Mouse (Mus musculus) limb, embryonic 15.5 days (tissue): ENCODE data around the gene Pbrm1. TPM values are rescaled to one million over a fixed set of nuclear protein-coding genes. Genes with fewer than 3 reads are reported as not detected.

Experiments used
- ATAC-seq: fragments of 200-750 bp; cut with Nextera tagmentation; 2 replicates; pipeline ENCODE4 v1.8.0; 2017; ENCODE audit warnings: low read depth, moderate TSS enrichment; ENCODE audit not compliant: insufficient number of reproducible peaks, low FRiP score, low TSS enrichment
- H3K27ac ChIP-seq: fragments of 300-500 bp; sonication (generic); 2 replicates; pipeline ENCODE4 v1.5.1; 2015; ENCODE audit warnings: moderate library complexity, mild to moderate bottlenecking, inconsistent platforms
- H3K27me3 ChIP-seq: fragments of 300-500 bp; sonication (generic); 2 replicates; pipeline ENCODE4 v1.6.1; 2015; ENCODE audit warnings: inconsistent platforms
- H3K36me3 ChIP-seq: fragments of 300-500 bp; sonication (generic); 2 replicates; pipeline ENCODE4 v1.6.1; 2015; ENCODE audit warnings: inconsistent platforms
- H3K4me1 ChIP-seq: fragments of 300-500 bp; sonication (generic); 2 replicates; pipeline ENCODE4 v1.6.1; 2015; ENCODE audit warnings: inconsistent platforms
- H3K4me2 ChIP-seq: fragments of 300-500 bp; sonication (generic); 2 replicates; pipeline ENCODE4 v1.6.1; 2015; ENCODE audit warnings: mild to moderate bottlenecking, inconsistent platforms
- H3K4me3 ChIP-seq: fragments of 300-500 bp; sonication (generic); 2 replicates; pipeline ENCODE4 v1.5.1; 2015; ENCODE audit warnings: mild to moderate bottlenecking, inconsistent platforms
- H3K9ac ChIP-seq: fragments of 300-500 bp; sonication (generic); 2 replicates; pipeline ENCODE4 v1.6.1; 2015; ENCODE audit warnings: inconsistent platforms
- H3K9me3 ChIP-seq: fragments of 300-500 bp; sonication (generic); 2 replicates; pipeline ENCODE4 v1.6.1; 2016; ENCODE audit warnings: inconsistent platforms
- WGBS: fragments of 180-500 bp; shearing (Covaris S2); methylation state at CpG from one replicate; pipeline ENCODE4 v1.1.7; 2015; 5-methylcytosine and 5-hydroxymethylcytosine counted together
- polyA plus RNA-seq: library from polyadenylated mRNA; unstranded; fragments of >200 nt; fragmentation: Nextera tagmentation; extraction: Ambion mirVana; gene quantifications from 2 replicates; pipeline ENCODE4 v1.2.1, GENCODE M21; 2015

Pbrm1 gene
- polyA plus RNA-seq = 106 and 117 TPM in 2 replicates

- H3K9ac ChIP-seq = peak within 1 kb of the TSS; percentile 94
- peaks cover 39% of the 10 kb centered on the region for H3K36me3 ChIP-seq
- WGBS = under 1% methylated on average over 40 of the region's 53 CpGs
These were observed at the start of gene Pbrm1, which contains the start of gene Gnl3 for GRCm38 (mm10) chr14:31018860-31019291. Gene Pbrm1 (plus strand): TSS chr14:31019138. Gene Gnl3 (minus strand): TSS chr14:31019152.

GRCm38 (mm10) chr14:30974204-30974603 lies 44.7 kb upstream of the Pbrm1 start:
- ATAC-seq = no peak
- 82% methylated on average over 6 of the region's 6 CpGs for WGBS

More at GRCm38 (mm10) chr14:31018860-31019291, at the start of gene Pbrm1, which contains the start of gene Gnl3:
- Histone ChIP-seq H3K27me3 (no peaks in the 10 kb centered on the region), H3K4me2 (peak within 1 kb of the TSS; percentile 67), H3K9me3 (no peaks in the 10 kb centered on the region), H3K27ac (peak within 1 kb of the TSS; percentile 98), H3K4me1 (peaks cover 19% of the 10 kb centered on the region), H3K4me3 (peak within 1 kb of the TSS; percentile 74)
- peak; percentile 95 for ATAC-seq

GRCm38 (mm10) chr14:30976222-30976621 lies 42.7 kb upstream of the Pbrm1 start:
- no peak for ATAC-seq
- Histone ChIP-seq H3K9me3 (no peaks in the 10 kb centered on the region), H3K4me2 (no peak overlapping the region), H3K9ac (no peak overlapping the region), H3K27me3 (no peaks in the 10 kb centered on the region), H3K27ac (no peak overlapping the region), H3K4me3 (no peak overlapping the region), H3K36me3 (peaks cover 23% of the 10 kb centered on the region), H3K4me1 (no peaks in the 10 kb centered on the region)
- WGBS = 87% methylated on average over 3 of the region's 3 CpGs

More at GRCm38 (mm10) chr14:30974204-30974603, 44.7 kb upstream of the Pbrm1 start:
- no peaks in the 10 kb centered on the region for H3K9me3 ChIP-seq
- H3K4me3 ChIP-seq = no peak overlapping the region
- no peaks in the 10 kb centered on the region for H3K27me3 ChIP-seq
- no peak overlapping the region for H3K4me2 ChIP-seq
- no peak overlapping the region for H3K27ac ChIP-seq
- H3K9ac ChIP-seq = no peak overlapping the region
- no peaks in the 10 kb centered on the region for H3K4me1 ChIP-seq
- peaks cover 28% of the 10 kb centered on the region for H3K36me3 ChIP-seq

GRCm38 (mm10) chr14:30996417-30996816 lies 22.5 kb upstream of the Pbrm1 start:
- peaks cover 13% of the 10 kb centered on the region; the same call in 1 of the 2 replicates for H3K36me3 ChIP-seq
- H3K9ac ChIP-seq = no peak overlapping the region
- no peaks in the 10 kb centered on the region for H3K27me3 ChIP-seq
- no peak for ATAC-seq
- H3K4me1 ChIP-seq = peaks cover 7% of the 10 kb centered on the region
- no peak overlapping the region for H3K27ac ChIP-seq
- no peak overlapping the region for H3K4me3 ChIP-seq
- no peaks in the 10 kb centered on the region for H3K9me3 ChIP-seq
- H3K4me2 ChIP-seq = no peak overlapping the region

- H3K27me3 ChIP-seq = no peaks in the 10 kb centered on the region
- 57% methylated on average over 10 of the region's 10 CpGs for WGBS
- no peaks in the 10 kb centered on the region for H3K9me3 ChIP-seq
- H3K4me3 ChIP-seq = peak overlapping the region; percentile 99
- H3K9ac ChIP-seq = peak overlapping the region; percentile 89
- peak overlapping the region; percentile 53 for H3K4me2 ChIP-seq
- no peak for ATAC-seq
- H3K36me3 ChIP-seq = peaks cover 13% of the 10 kb centered on the region; the same call in 1 of the 2 replicates
- peaks cover 14% of the 10 kb centered on the region for H3K4me1 ChIP-seq
- H3K27ac ChIP-seq = no peak overlapping the region
These were observed 18.6 kb upstream of the Pbrm1 start for GRCm38 (mm10) chr14:31000356-31000755.

- under 1% methylated on average over 21 of the region's 21 CpGs for WGBS
- Histone ChIP-seq H3K9ac (peak overlapping the region; percentile 89), H3K27me3 (no peaks in the 10 kb centered on the region), H3K27ac (peak overlapping the region; percentile 93), H3K4me3 (peak overlapping the region; percentile 99), H3K9me3 (no peaks in the 10 kb centered on the region), H3K4me2 (peak overlapping the region; percentile 53), H3K36me3 (peaks cover 13% of the 10 kb centered on the region; the same call in 1 of the 2 replicates), H3K4me1 (peaks cover 14% of the 10 kb centered on the region)
- no peak; the same call in 1 of the 2 replicates for ATAC-seq
These were observed 18.1 kb upstream of the Pbrm1 start for GRCm38 (mm10) chr14:31000816-31001306.

GRCm38 (mm10) chr14:31001307-31002205 lies 17.4 kb upstream of the Pbrm1 start, which contains the start of the genes Glt8d1 and Spcs1:
Gene Glt8d1 (plus strand): TSS chr14:31001400.
Gene Spcs1 (minus strand): TSS chr14:31001672.
- H3K27ac ChIP-seq = peak within 1 kb of the TSS; percentile 93
- ATAC-seq = peak; percentile 87

GRCm38 (mm10) chr14:31004527-31004926 lies 14.4 kb upstream of the Pbrm1 start:
- no peak overlapping the region for H3K4me3 ChIP-seq
- WGBS = 75% methylated on average over 2 of the region's 2 CpGs

More at GRCm38 (mm10) chr14:31001307-31002205, 17.4 kb upstream of the Pbrm1 start, which contains the start of the genes Glt8d1 and Spcs1:
- Histone ChIP-seq H3K36me3 (peaks cover 15% of the 10 kb centered on the region), H3K9me3 (no peaks in the 10 kb centered on the region), H3K27me3 (no peaks in the 10 kb centered on the region), H3K4me2 (peak within 1 kb of the TSS; percentile 67), H3K9ac (peak within 1 kb of the TSS; percentile 89), H3K4me3 (peak within 1 kb of the TSS; percentile 99), H3K4me1 (peaks cover 14% of the 10 kb centered on the region)
- WGBS = under 1% methylated on average over 82 of the region's 84 CpGs

GRCm38 (mm10) chr14:31006779-31007178 lies 12.2 kb upstream of the Pbrm1 start:
- Histone ChIP-seq H3K4me1 (peaks cover 7% of the 10 kb centered on the region), H3K27ac (no peak overlapping the region), H3K9ac (no peak overlapping the region), H3K9me3 (no peaks in the 10 kb centered on the region), H3K4me3 (no peak overlapping the region), H3K4me2 (no peak overlapping the region), H3K36me3 (peaks cover 49% of the 10 kb centered on the region), H3K27me3 (no peaks in the 10 kb centered on the region)
- WGBS = 66% methylated on average over 5 of the region's 5 CpGs
- no peak for ATAC-seq

More at GRCm38 (mm10) chr14:31004527-31004926, 14.4 kb upstream of the Pbrm1 start:
- Histone ChIP-seq H3K36me3 (peaks cover 28% of the 10 kb centered on the region), H3K9ac (no peak overlapping the region), H3K4me1 (peaks cover 14% of the 10 kb centered on the region), H3K27ac (no peak overlapping the region), H3K27me3 (no peaks in the 10 kb centered on the region), H3K4me2 (no peak overlapping the region), H3K9me3 (no peaks in the 10 kb centered on the region)
- ATAC-seq = no peak

- Histone ChIP-seq H3K27me3 (no peaks in the 10 kb centered on the region), H3K36me3 (peaks cover 93% of the 10 kb centered on the region), H3K9ac (no peak overlapping the region), H3K4me2 (no peak overlapping the region), H3K4me1 (no peaks in the 10 kb centered on the region), H3K9me3 (no peaks in the 10 kb centered on the region), H3K4me3 (no peak overlapping the region), H3K27ac (no peak overlapping the region)
- ATAC-seq = no peak
- WGBS = 92% methylated on average over 3 of the region's 3 CpGs
These were observed 7.3 kb upstream of the Pbrm1 start for GRCm38 (mm10) chr14:31011588-31011987.

- no peak overlapping the region for H3K9ac ChIP-seq
- H3K36me3 ChIP-seq = peaks cover 84% of the 10 kb centered on the region
- H3K4me1 ChIP-seq = peaks cover 12% of the 10 kb centered on the region; the same call in 1 of the 2 replicates
- H3K4me3 ChIP-seq = no peak overlapping the region
- 95% methylated on average over 2 of the region's 2 CpGs for WGBS
- H3K4me2 ChIP-seq = no peak overlapping the region
- ATAC-seq = no peak
- no peaks in the 10 kb centered on the region for H3K9me3 ChIP-seq
- no peak overlapping the region for H3K27ac ChIP-seq
- H3K27me3 ChIP-seq = no peaks in the 10 kb centered on the region
These were observed 5.0 kb upstream of the Pbrm1 start for GRCm38 (mm10) chr14:31013928-31014327.
